Mouse (Mus musculus): ENCODE data around the gene Tlx1. TPM values are rescaled to one million over a fixed set of nuclear protein-coding genes. Genes with fewer than 3 reads are reported as not detected.

Tlx1 gene
- total RNA-seq, 2 experiments from 2014 or later, result not detected

Other genes starting within 250 kb of the Tlx1 start
- 10 to 100 TPM; 13.5 to 15.9 TPM for gene Slf2, start 219.5 kb upstream of the Tlx1 start, total RNA-seq (2021)
- gene Sema4g, start 161.6 kb upstream of the Tlx1 start, total RNA-seq (2021), result 1 to 10 TPM in 1 of 2 experiments, under 1 TPM in 1; 0.73 to 1.3 TPM
- 10 to 100 TPM; 14.5 to 15.9 TPM for gene Twnk, start 145.0 kb upstream of the Tlx1 start, total RNA-seq (2021)
- gene Mrpl43, start 144.2 kb upstream of the Tlx1 start, total RNA-seq (2021), result 10 to 100 TPM; 32.9 to 35.4 TPM
- gene Lzts2, start 136.3 kb upstream of the Tlx1 start, total RNA-seq (2021), result 10 to 100 TPM; 26.8 to 29.0 TPM
- gene Pdzd7, start 105.0 kb upstream of the Tlx1 start, total RNA-seq (2021), result 10 to 100 TPM in 1 of 2 experiments, 1 to 10 TPM in 1; 9.8 to 10.9 TPM
- gene Sfxn3, start 103.2 kb upstream of the Tlx1 start, total RNA-seq (2021), result 10 to 100 TPM; 21.3 to 22.1 TPM
- 1 to 10 TPM; 7.3 to 9.5 TPM for gene Kazald1, start 75.4 kb upstream of the Tlx1 start, total RNA-seq (2021)
- 10 to 100 TPM; 32.2 to 38.1 TPM for gene Lbx1, start 85.1 kb downstream of the Tlx1 start, total RNA-seq (2021)
- gene Btrc, start 213.1 kb downstream of the Tlx1 start, total RNA-seq (2021), result 10 to 100 TPM; 27.1 to 28.1 TPM